8 mouse cellular contexts compared by ENCODE assay signal in the genomic region with DNA sequence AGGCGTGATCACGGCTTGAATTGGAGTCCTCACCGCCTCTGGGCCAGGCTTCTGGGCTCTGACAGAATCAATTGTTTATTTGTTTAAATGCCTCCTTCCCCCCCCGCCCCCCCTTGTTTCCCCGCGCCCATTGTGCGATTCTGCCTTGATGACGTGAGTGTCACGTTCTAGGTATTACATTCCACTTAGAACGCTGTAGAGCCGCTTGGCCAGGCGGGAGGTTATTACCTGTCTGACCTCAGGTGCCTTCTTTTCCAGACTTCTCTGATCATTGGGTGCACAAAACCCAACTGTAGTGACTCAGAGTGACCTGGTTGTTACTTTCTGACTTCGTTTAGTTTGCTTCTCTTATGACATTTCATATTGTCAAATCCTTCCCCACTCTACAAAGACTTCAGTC. TPM values are rescaled to one million over a fixed set of nuclear protein-coding genes. Genes with fewer than 3 reads are reported as not detected.
DNase-seq lines count a peak whose midpoint lies in the region; ATAC-seq and TF ChIP-seq lines count a peak whose summit lies in the region.

No protein-coding gene starts in this region.

- H3K27me3 ChIP-seq in heart, embryonic 12.5 days (replicated peaks): no peaks in the 10 kb centered on the region
- H3K27me3 ChIP-seq in hindbrain, embryonic 15.5 days: no peaks in the 10 kb centered on the region
- no peaks in the 10 kb centered on the region for H3K27me3 ChIP-seq in lung, postnatal 0 days (replicated peaks; ENCODE audit: insufficient read depth, low read length)
- H3K27me3 ChIP-seq in stomach, embryonic 15.5 days (replicated peaks): no peaks in the 10 kb centered on the region

- TF ChIP-seq EP300 in lung, postnatal 0 days (IDR thresholded peaks at IDR 0.05): no peak

- H3K4me3 ChIP-seq in heart, embryonic 12.5 days: peak overlapping the region; percentile 83
- H3K4me3 ChIP-seq in hindbrain, embryonic 15.5 days: peak overlapping the region; percentile 98
- H3K4me3 ChIP-seq in lung, postnatal 0 days (ENCODE audit: low read depth, low read length): peak overlapping the region; percentile 82
- peak overlapping the region; percentile 76 for H3K4me3 ChIP-seq in stomach, embryonic 15.5 days (replicated peaks)

- peak overlapping the region; percentile 87 for H3K9ac ChIP-seq in heart, embryonic 12.5 days
- H3K9ac ChIP-seq in hindbrain, embryonic 15.5 days: peak overlapping the region; percentile 92
- H3K9ac ChIP-seq in lung, postnatal 0 days (replicated peaks; ENCODE audit: low read depth): peak overlapping the region; percentile 83
- peak overlapping the region; percentile 65 for H3K9ac ChIP-seq in stomach, embryonic 15.5 days

- TF ChIP-seq CTCF in lung, postnatal 0 days (IDR thresholded peaks at IDR 0.05): no peak

- H3K36me3 ChIP-seq in heart, embryonic 12.5 days: no peaks in the 10 kb centered on the region
- no peaks in the 10 kb centered on the region for H3K36me3 ChIP-seq in hindbrain, embryonic 15.5 days
- H3K36me3 ChIP-seq in lung, postnatal 0 days (ENCODE audit: insufficient read depth, low read length): no peaks in the 10 kb centered on the region
- no peaks in the 10 kb centered on the region for H3K36me3 ChIP-seq in stomach, embryonic 15.5 days

- intact Hi-C loops in heart, postnatal 10 days (cut with DNase I): loop anchor here (2.0 to 5.0 kb wide), 3 partner anchors 20 to 757 kb away; a partner anchor contains a TSS
- intact Hi-C loops in left cerebral cortex, postnatal 4 days (cut with DNase I): no loop called here

- peak overlapping the region; percentile 56 for H3K27ac ChIP-seq in heart, embryonic 12.5 days (ENCODE audit: poor library complexity, severe bottlenecking)
- peak overlapping the region; percentile 91 for H3K27ac ChIP-seq in hindbrain, embryonic 15.5 days (replicated peaks)
- peak overlapping the region; percentile 94 for H3K27ac ChIP-seq in lung, postnatal 0 days (ENCODE audit: low read length)
- peak overlapping the region; percentile 84 for H3K27ac ChIP-seq in stomach, embryonic 15.5 days

- ATAC-seq in heart, embryonic 12.5 days (ENCODE audit: insufficient number of reproducible peaks, low FRiP score): peak; percentile 15; the same call in 1 of the 2 replicates
- ATAC-seq in hindbrain, embryonic 15.5 days (ENCODE audit: low FRiP score, low read depth): no peak
- ATAC-seq in lung, postnatal 0 days: peak; percentile 51
- peak; percentile 6; the same call in 1 of the 2 replicates for ATAC-seq in stomach, embryonic 15.5 days (ENCODE audit: insufficient read depth, low FRiP score, low read depth)

- DNase-seq in heart, postnatal 10 days: no peak
- peak; percentile 45 for DNase-seq in T-cell, adult 2 months (ENCODE audit: low spot score)
- DNase-seq in lung, postnatal 0 days (ENCODE audit: low spot score): peak; percentile 71
- no peak for DNase-seq in left cerebral cortex, postnatal 4 days
- no peak for DNase-seq in urinary bladder, postnatal 10 days (ENCODE audit: low spot score)

- 2% methylated on average over 13 of the region's 13 CpGs for WGBS in heart, embryonic 12.5 days
- WGBS in hindbrain, embryonic 15.5 days: 3% methylated on average over 13 of the region's 13 CpGs
- WGBS in lung, postnatal 0 days: 2% methylated on average over 10 of the region's 13 CpGs
- WGBS in stomach, embryonic 15.5 days: 2% methylated on average over 13 of the region's 13 CpGs

- H3K9me3 ChIP-seq in heart, embryonic 12.5 days (replicated peaks): no peaks in the 10 kb centered on the region
- no peaks in the 10 kb centered on the region for H3K9me3 ChIP-seq in hindbrain, embryonic 15.5 days
- no peaks in the 10 kb centered on the region for H3K9me3 ChIP-seq in lung, postnatal 0 days (ENCODE audit: low read length)
- no peaks in the 10 kb centered on the region for H3K9me3 ChIP-seq in stomach, embryonic 15.5 days

- H3K4me2 ChIP-seq in heart, embryonic 12.5 days: peak overlapping the region; percentile 79
- peak overlapping the region; percentile 60 for H3K4me2 ChIP-seq in hindbrain, embryonic 15.5 days
- H3K4me2 ChIP-seq in lung, postnatal 0 days (replicated peaks; ENCODE audit: low read depth, low read length): peak overlapping the region; percentile 60
- H3K4me2 ChIP-seq in stomach, embryonic 15.5 days: peak overlapping the region; percentile 47

- H3K4me1 ChIP-seq in heart, embryonic 12.5 days (replicated peaks): peaks cover 6% of the 10 kb centered on the region; the same call in 1 of the 2 replicates
- H3K4me1 ChIP-seq in hindbrain, embryonic 15.5 days (replicated peaks): peaks cover 22% of the 10 kb centered on the region
- peaks cover 5% of the 10 kb centered on the region; the same call in 1 of the 2 replicates for H3K4me1 ChIP-seq in lung, postnatal 0 days (ENCODE audit: insufficient read depth, low read depth, low read length)
- no peaks in the 10 kb centered on the region; the same call in 1 of the 2 replicates for H3K4me1 ChIP-seq in stomach, embryonic 15.5 days

RNA-seq across cellular contexts. Expression of a gene that starts 0.6 kb away (rescaled TPM):
- 24.1 and 28.9 TPM in 2 replicates for polyA plus RNA-seq in heart, embryonic 12.5 days (2016; fragmentation: Nextera tagmentation; extraction: Ambion mirVana)
- total RNA-seq in heart, postnatal 10 days (2021): 10 to 100 TPM; 36.5 to 39.9 TPM
- 47.1 and 48.1 TPM in 2 replicates for polyA plus RNA-seq in hindbrain, embryonic 15.5 days (2015; fragmentation: Nextera tagmentation; extraction: Ambion mirVana)
- polyA plus RNA-seq in lung, postnatal 0 days (2015; fragmentation: Nextera tagmentation; extraction: Ambion mirVana): 45.0 and 51.6 TPM in 2 replicates
- polyA plus RNA-seq in stomach, embryonic 15.5 days (2015; fragmentation: Nextera tagmentation; extraction: Ambion mirVana): 35.0 and 36.5 TPM in 2 replicates
- 10 to 100 TPM; 59.4 to 64.5 TPM for total RNA-seq in left cerebral cortex, postnatal 4 days (2021)

Comparison
In these comparisons a context has a peak if more than half of its experiments do, and no peak if none do; other contexts are left out.
1. DNase-seq: peak in T-cell, adult 2 months (single experiment) and lung, postnatal 0 days (single experiment); none in heart, postnatal 10 days (0 of 2), left cerebral cortex, postnatal 4 days (single experiment) and urinary bladder, postnatal 10 days (single experiment).
2. Peak in every context shown above with its lines, with median percentiles within 50 percentile points of each other: H3K27ac ChIP-seq, H3K4me2 ChIP-seq, H3K4me3 ChIP-seq and H3K9ac ChIP-seq.